Mouse (Mus musculus) MEL (cell line): ENCODE results near the gene Rps5. TPM values are rescaled to one million over a fixed set of nuclear protein-coding genes. Genes with fewer than 3 reads are reported as not detected.

Source experiments
- DNase-seq: peaks from one replicate; pipeline ENCODE4 v3.0.0; 2011; ENCODE audit warnings: low read depth, low spot score
- H3K27ac ChIP-seq: 2 replicates; pipeline ENCODE4 v1.5.1; 2012; ENCODE audit warnings: low read depth, mild to moderate bottlenecking, control low read depth, low read length, moderate library complexity; ENCODE audit not compliant: control insufficient read depth
- H3K27me3 ChIP-seq, 2 experiments: fragments of 150-350 bp in 1 of 2; sonication (generic) in 1 of 2; 2 replicates each; pipeline ENCODE4 v1.6.1; 2012; ENCODE audit warnings: low read length in 2 of 2, mild to moderate bottlenecking in 2 of 2, improper control_type of control experiment in 1 of 2, moderate library complexity in 1 of 2; ENCODE audit not compliant: insufficient read depth in 2 of 2, control insufficient read depth in 1 of 2
- H3K36me3 ChIP-seq, 2 experiments: 2 replicates each; pipeline ENCODE4 v1.6.1; 2012 to 2014; ENCODE audit warnings: low read length in 2 of 2, improper control_type of control experiment in 1 of 2, inconsistent platforms in 1 of 2, mild to moderate bottlenecking in 1 of 2; ENCODE audit not compliant: insufficient read depth in 2 of 2, control insufficient read depth in 1 of 2
- H3K4me1 ChIP-seq, 2 experiments: fragments of 150-350 bp in 1 of 2; sonication (generic) in 1 of 2; 2 replicates each; pipeline ENCODE4 v1.6.1; 2012; ENCODE audit warnings: low read length in 2 of 2, improper control_type of control experiment in 1 of 2, mild to moderate bottlenecking in 1 of 2; ENCODE audit not compliant: insufficient read depth in 2 of 2, control insufficient read depth in 1 of 2
- H3K4me3 ChIP-seq, 2 experiments: fragments of 150-350 bp in 1 of 2; sonication (generic) in 1 of 2; 2 replicates each; pipeline ENCODE4 v1.5.1; 2012; ENCODE audit warnings: low read depth in 2 of 2, low read length in 2 of 2, mild to moderate bottlenecking in 2 of 2, moderate library complexity in 2 of 2, control low read depth in 1 of 2, improper control_type of control experiment in 1 of 2; ENCODE audit not compliant: control insufficient read depth in 1 of 2, insufficient read depth in 1 of 2
- H3K79me2 ChIP-seq: 2 replicates; pipeline ENCODE4 v1.6.1; 2012; ENCODE audit warnings: mild to moderate bottlenecking, low read length, moderate library complexity; ENCODE audit not compliant: control insufficient read depth, poor library complexity, insufficient read depth
- H3K9ac ChIP-seq: 2 replicates; pipeline ENCODE4 v1.6.1; 2012; ENCODE audit warnings: low read depth, mild to moderate bottlenecking, control low read depth, low read length, moderate library complexity; ENCODE audit not compliant: control insufficient read depth, poor library complexity, severe bottlenecking
- H3K9me3 ChIP-seq: fragments of 150-350 bp; sonication (generic); replicated peaks from 2 replicates; pipeline ENCODE4 v1.6.1; 2012; ENCODE audit warnings: mild to moderate bottlenecking, low read length, improper control_type of control experiment, moderate library complexity; ENCODE audit not compliant: insufficient read depth
- CHD1 ChIP-seq: IDR thresholded peaks from 2 replicates; pipeline ENCODE4 v1.6.1; 2012; ENCODE audit warnings: low read depth, mild to moderate bottlenecking, inconsistent platforms, low read length, improper control_type of control experiment
- CTCF ChIP-seq, 3 experiments: IDR thresholded peaks in 2 of 3; conservative IDR thresholded peaks in 1 of 3; 2 replicates each; pipeline ENCODE4 v1.5.1; 2011 to 2012; ENCODE audit warnings: low read length in 3 of 3, low read depth in 2 of 3, mild to moderate bottlenecking in 2 of 3, improper control_type of control experiment in 1 of 3, inconsistent platforms in 1 of 3, mixed read lengths in 1 of 3, moderate library complexity in 1 of 3; ENCODE audit not compliant: control insufficient read depth in 1 of 3, insufficient read depth in 1 of 3, poor library complexity in 1 of 3, severe bottlenecking in 1 of 3
- E2F4 ChIP-seq: IDR thresholded peaks from 2 replicates; pipeline ENCODE4 v1.6.1; 2011; ENCODE audit warnings: low read depth, low read length, improper control_type of control experiment, borderline replicate concordance
- ELF1 ChIP-seq: IDR thresholded peaks from 2 replicates; pipeline ENCODE4 v1.6.1; 2014; ENCODE audit warnings: low read depth, mild to moderate bottlenecking, inconsistent platforms, low read length, improper control_type of control experiment, moderate library complexity
- ETS1 ChIP-seq: IDR thresholded peaks from 2 replicates; pipeline ENCODE4 v1.6.1; 2012; ENCODE audit warnings: low read depth, mild to moderate bottlenecking, inconsistent platforms, low read length, improper control_type of control experiment, moderate library complexity
- GABPA ChIP-seq: IDR thresholded peaks from 2 replicates; pipeline ENCODE4 v1.6.1; 2012; ENCODE audit warnings: low read depth, mild to moderate bottlenecking, inconsistent platforms, low read length, improper control_type of control experiment, moderate library complexity
- GATA1 ChIP-seq: IDR thresholded peaks from 2 replicates; pipeline ENCODE4 v1.6.1; 2011; ENCODE audit warnings: low read depth, low read length, improper control_type of control experiment
- HCFC1 ChIP-seq: IDR thresholded peaks from 2 replicates; pipeline ENCODE4 v1.6.1; 2012; ENCODE audit warnings: low read depth, mild to moderate bottlenecking, inconsistent platforms, low read length, improper control_type of control experiment, moderate library complexity
- JUND ChIP-seq: IDR thresholded peaks from 2 replicates; pipeline ENCODE4 v1.6.1; 2011; ENCODE audit warnings: low read depth, mild to moderate bottlenecking, improper control_type of control experiment, low read length
- KAT2A ChIP-seq: conservative IDR thresholded peaks from 2 replicates; pipeline ENCODE4 v1.6.1; 2012; ENCODE audit warnings: low read depth, low read length, improper control_type of control experiment, inconsistent platforms
- MAFK ChIP-seq: IDR thresholded peaks from 2 replicates; pipeline ENCODE4 v1.6.1; 2011; ENCODE audit warnings: low read depth, mild to moderate bottlenecking, low read length, improper control_type of control experiment, borderline replicate concordance
- MAX ChIP-seq: IDR thresholded peaks from 2 replicates; pipeline ENCODE4 v1.6.1; 2011; ENCODE audit warnings: low read length, improper control_type of control experiment
- MAZ ChIP-seq: IDR thresholded peaks from 2 replicates; pipeline ENCODE4 v1.6.1; 2012; ENCODE audit warnings: low read depth, mild to moderate bottlenecking, inconsistent platforms, low read length, improper control_type of control experiment
- MEF2A ChIP-seq: IDR thresholded peaks from 2 replicates; pipeline ENCODE4 v1.6.1; 2014; ENCODE audit warnings: low read depth, mild to moderate bottlenecking, inconsistent platforms, low read length, improper control_type of control experiment; ENCODE audit not compliant: poor library complexity, insufficient replicate concordance, severe bottlenecking; ENCODE audit errors: extremely low read depth
- MXI1 ChIP-seq: IDR thresholded peaks from 2 replicates; pipeline ENCODE4 v1.6.1; 2011; ENCODE audit warnings: mild to moderate bottlenecking, low read depth, low read length, improper control_type of control experiment
- MYB ChIP-seq: IDR thresholded peaks from 2 replicates; pipeline ENCODE4 v1.6.1; 2011; ENCODE audit warnings: mild to moderate bottlenecking, low read depth, low read length, improper control_type of control experiment
- MYC ChIP-seq: IDR thresholded peaks from 2 replicates; pipeline ENCODE4 v1.6.1; 2011; ENCODE audit warnings: low read depth, mild to moderate bottlenecking, low read length, improper control_type of control experiment, moderate library complexity
- NELFE ChIP-seq: IDR thresholded peaks from 2 replicates; pipeline ENCODE4 v1.6.1; 2011; ENCODE audit warnings: low read depth, low read length, improper control_type of control experiment
- NRF1 ChIP-seq: IDR thresholded peaks from 2 replicates; pipeline ENCODE4 v1.6.1; 2014; ENCODE audit warnings: low read depth, mild to moderate bottlenecking, inconsistent platforms, low read length, improper control_type of control experiment, moderate library complexity; ENCODE audit not compliant: poor library complexity, insufficient read depth, severe bottlenecking
- POLR2A ChIP-seq, 2 experiments: IDR thresholded peaks; 2 replicates each; pipeline ENCODE4 v1.6.1; 2011 to 2012; ENCODE audit warnings: low read length in 2 of 2, mild to moderate bottlenecking in 2 of 2, control low read depth in 1 of 2, improper control_type of control experiment in 1 of 2, low read depth in 1 of 2, moderate library complexity in 1 of 2; ENCODE audit not compliant: control insufficient read depth in 1 of 2, insufficient read depth in 1 of 2, poor library complexity in 1 of 2
- POLR2AphosphoS2 ChIP-seq: IDR thresholded peaks from 2 replicates; pipeline ENCODE4 v1.6.1; 2011; ENCODE audit warnings: low read length, improper control_type of control experiment
- POLR2AphosphoS5 ChIP-seq: IDR thresholded peaks from 2 replicates; pipeline ENCODE4 v1.6.1; 2012; ENCODE audit warnings: low read depth, borderline replicate concordance, mild to moderate bottlenecking, inconsistent platforms, low read length, moderate library complexity, mixed read lengths
- RAD21 ChIP-seq: IDR thresholded peaks from 2 replicates; pipeline ENCODE4 v1.6.1; 2011; ENCODE audit warnings: mild to moderate bottlenecking, low read depth, low read length, improper control_type of control experiment
- RCOR1 ChIP-seq: IDR thresholded peaks from 2 replicates; pipeline ENCODE4 v1.6.1; 2012; ENCODE audit warnings: low read depth, mild to moderate bottlenecking, inconsistent platforms, low read length, improper control_type of control experiment
- SIN3A ChIP-seq: IDR thresholded peaks from 2 replicates; pipeline ENCODE4 v1.6.1; 2012; ENCODE audit warnings: low read length, improper control_type of control experiment, inconsistent platforms
- SMC3 ChIP-seq: IDR thresholded peaks from 2 replicates; pipeline ENCODE4 v1.6.1; 2011; ENCODE audit warnings: low read depth, low read length, improper control_type of control experiment
- TAL1 ChIP-seq: IDR thresholded peaks from 2 replicates; pipeline ENCODE4 v1.6.1; 2012; ENCODE audit warnings: mild to moderate bottlenecking, inconsistent platforms, low read length, moderate library complexity, mixed read lengths
- TBP ChIP-seq: IDR thresholded peaks from 2 replicates; pipeline ENCODE4 v1.8.0; 2011; ENCODE audit warnings: low read depth, low read length, improper control_type of control experiment
- TCF12 ChIP-seq: IDR thresholded peaks from 2 replicates; pipeline ENCODE4 v1.6.1; 2014; ENCODE audit warnings: low read depth, mild to moderate bottlenecking, inconsistent platforms, low read length, improper control_type of control experiment, moderate library complexity
- UBTF ChIP-seq: IDR thresholded peaks from 2 replicates; pipeline ENCODE4 v1.6.1; 2012; ENCODE audit warnings: low read depth, mild to moderate bottlenecking, inconsistent platforms, low read length, improper control_type of control experiment, moderate library complexity, borderline replicate concordance; ENCODE audit not compliant: insufficient read depth
- USF1 ChIP-seq: IDR thresholded peaks from 2 replicates; pipeline ENCODE4 v1.6.1; 2014; ENCODE audit warnings: low read depth, mild to moderate bottlenecking, inconsistent platforms, low read length, improper control_type of control experiment, moderate library complexity
- USF2 ChIP-seq, 2 experiments: IDR thresholded peaks; 2 replicates each; pipeline ENCODE4 v1.6.1; 2011 to 2012; ENCODE audit warnings: improper control_type of control experiment in 2 of 2, low read length in 2 of 2, borderline replicate concordance in 1 of 2, inconsistent platforms in 1 of 2, low read depth in 1 of 2, mild to moderate bottlenecking in 1 of 2; ENCODE audit not compliant: insufficient read depth in 1 of 2
- ZC3H11A ChIP-seq: IDR thresholded peaks from 2 replicates; pipeline ENCODE4 v1.6.1; 2012; ENCODE audit warnings: low read depth, mild to moderate bottlenecking, inconsistent platforms, low read length, improper control_type of control experiment
- ZKSCAN1 ChIP-seq: IDR thresholded peaks from 2 replicates; pipeline ENCODE4 v1.6.1; 2012; ENCODE audit warnings: low read depth, mild to moderate bottlenecking, inconsistent platforms, low read length, improper control_type of control experiment, moderate library complexity
- ZMIZ1 ChIP-seq: IDR thresholded peaks from 2 replicates; pipeline ENCODE4 v1.6.1; 2012; ENCODE audit warnings: low read depth, mild to moderate bottlenecking, inconsistent platforms, low read length, improper control_type of control experiment, moderate library complexity
- ZNF384 ChIP-seq: IDR thresholded peaks from 2 replicates; pipeline ENCODE4 v1.6.1; 2012; ENCODE audit warnings: low read depth, mild to moderate bottlenecking, inconsistent platforms, low read length, improper control_type of control experiment
- polyA plus RNA-seq, 2 experiments: library from polyadenylated mRNA; stranded (reverse) in 1 of 2; unstranded in 1 of 2; fragments of >175 nt in 1 of 2; fragments of >200 nt in 1 of 2; gene quantifications; 2 replicates each; pipeline versions ENCODE4 v1.2.1 to v1.2.4; 2012; ENCODE audit warnings: low replicate concordance in 2 of 2, low read depth in 1 of 2; ENCODE audit not compliant: insufficient read length in 2 of 2, insufficient read depth in 1 of 2, missing spikeins in 1 of 2
- total RNA-seq: library from RNA; depleted of rRNA; stranded (reverse); fragments of 300-350 nt; gene quantifications from 2 replicates; pipeline ENCODE4 v1.2.3, GENCODE M21; 2012

The Rps5 gene
- total and polyA plus RNA-seq, 3 experiments, result 960 to 4,196 (median 2,915) TPM

DNA sequence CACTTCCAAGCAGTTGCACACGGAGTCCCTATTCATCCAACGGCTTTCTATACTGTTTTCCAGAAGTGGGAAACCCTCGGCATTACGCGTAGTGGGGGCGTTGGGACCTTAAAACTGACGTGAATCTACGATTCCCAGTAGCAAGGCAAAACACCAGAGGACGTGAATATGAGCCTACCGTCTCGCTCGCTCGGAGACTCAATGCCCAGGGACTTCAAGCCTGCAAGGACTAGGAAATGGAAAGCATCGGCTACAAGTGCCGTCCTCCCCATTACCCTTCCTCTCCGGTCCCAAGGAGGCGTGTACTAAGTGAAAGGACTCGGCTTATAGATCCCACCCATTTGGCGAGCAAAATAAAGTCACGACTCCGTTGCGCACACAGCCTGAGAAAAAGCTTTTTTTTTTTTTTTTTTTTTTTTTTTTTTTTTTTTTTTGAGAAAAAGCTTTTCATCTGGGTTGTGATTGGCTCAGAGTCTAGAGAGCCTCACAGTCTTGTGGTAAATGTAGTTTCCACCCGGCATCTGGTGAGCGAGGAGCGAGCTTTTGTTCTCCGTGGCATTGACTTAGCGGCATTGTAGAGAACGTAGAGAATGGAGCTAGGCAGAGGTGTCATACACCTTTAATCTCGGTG is 39.5 kb downstream of the Rps5 start:
- peak overlapping the region; percentile 88 to 99 for H3K4me3 ChIP-seq
- TF ChIP-seq MAFK (no peak), ELF1 (no peak), MAZ (0 out of 2 replicates have a peak, but pooled peaks have one; percentile 61), TCF12 (no peak), POLR2A (IDR thresholded peaks at IDR 0.05; ENCODE audit: control insufficient read depth in 1 of 2, insufficient read depth in 1 of 2, low read depth in 1 of 2, low read length in 2 of 2, poor library complexity in 1 of 2) (peak in 1 of 2 experiments; percentile 66; a peak in 2 of 4 replicates), SIN3A (peak; percentile 95), ZNF384 (peak; percentile 100), MYB (no peak), TBP (peak; percentile 91), E2F4 (no peak), GABPA (no peak), ETS1 (peak; percentile 63), JUND (no peak), ZKSCAN1 (peak; percentile 85; the same call in 1 of the 2 replicates), MYC (0 out of 2 replicates have a peak, but pooled peaks have one; percentile 64), NELFE (peak; percentile 73), ZC3H11A (no peak), MEF2A (no peak), NRF1 (peak; percentile 56), USF2 (IDR thresholded peaks at IDR 0.05; ENCODE audit: borderline replicate concordance in 1 of 2, insufficient read depth in 1 of 2, low read depth in 1 of 2, low read length in 2 of 2) (no peak), TAL1 (no peak), KAT2A (peak; percentile 68), HCFC1 (peak; percentile 95), MXI1 (peak; percentile 93), GATA1 (no peak), SMC3 (no peak), MAX (peak; percentile 64; the same call in 1 of the 2 replicates), RAD21 (no peak), UBTF (no peak), POLR2AphosphoS5 (no peak), ZMIZ1 (peak; percentile 77), USF1 (no peak), RCOR1 (no peak), CHD1 (no peak), CTCF (IDR thresholded peaks at IDR 0.05 in 2 of 3, conservative IDR thresholded peaks at IDR 0.05 in 1 of 3; ENCODE audit: control insufficient read depth in 1 of 3, insufficient read depth in 1 of 3, low read depth in 2 of 3, low read length in 3 of 3, poor library complexity in 1 of 3, severe bottlenecking in 1 of 3) (no peak), POLR2AphosphoS2 (peak; percentile 59; the same call in 1 of the 2 replicates)

More for the DNA sequence above, 39.5 kb downstream of the Rps5 start:
- Histone ChIP-seq H3K79me2 (peaks cover 2% of the 10 kb centered on the region; the same call in 1 of the 2 replicates), H3K36me3 (peaks cover 0 to 12% of the 10 kb centered on the region in 2 experiments; a peak in 2 of 4 replicates), H3K27me3 (no peaks in the 10 kb centered on the region), H3K27ac (peak overlapping the region; percentile 84), H3K4me1 (peaks cover 2 to 16% of the 10 kb centered on the region in 2 experiments), H3K9ac (peak overlapping the region; percentile 90), H3K9me3 (no peaks in the 10 kb centered on the region)
- peak; percentile 94 for DNase-seq
